Mouse (Mus musculus): ENCODE measurements around the gene Mfsd2a. TPM values are rescaled to one million over a fixed set of nuclear protein-coding genes. Genes with fewer than 3 reads are reported as not detected.

The Mfsd2a gene
- total RNA-seq, 2 experiments from 2014 or later = 19.2 to 21.4 TPM

Other genes starting within 250 kb of the Mfsd2a start
- gene Ppt1, start 124.9 kb downstream of the Mfsd2a start, total RNA-seq (2021) = 100 to 1,000 TPM; 105 to 111 TPM
- gene Cap1, start 75.1 kb downstream of the Mfsd2a start, total RNA-seq (2021) = 100 to 1,000 TPM; 273 to 281 TPM
- gene Mycl, start 34.5 kb upstream of the Mfsd2a start, total RNA-seq (2021) = 1 to 10 TPM; 7.3 to 9.9 TPM
- gene Trit1, start 55.4 kb upstream of the Mfsd2a start, total RNA-seq (2021) = 10 to 100 TPM; 18.0 to 18.2 TPM
- under 1 TPM in 1 of 2 experiments, not detected in 1; 0.23 TPM for gene Bmp8b, start 144.0 kb upstream of the Mfsd2a start, total RNA-seq (2021)
- not detected for gene Oxct2b, start 155.1 kb upstream of the Mfsd2a start, total RNA-seq (2021)
- 10 to 100 TPM; 22.0 to 23.4 TPM for gene Ppie, start 178.8 kb upstream of the Mfsd2a start, total RNA-seq (2021)
- 100 to 1,000 TPM; 525 to 560 TPM for gene Hpcal4, start 222.0 kb upstream of the Mfsd2a start, total RNA-seq (2021)
- 10 to 100 TPM; 10.5 to 13.4 TPM for gene Nt5c1a, start 240.3 kb upstream of the Mfsd2a start, total RNA-seq (2021)